Mouse (Mus musculus): Measurements from ENCODE around the gene Rhbdf1.
"Not testable (repeated sequence)": the region's sequence is repeated elsewhere in the genome, so short reads cannot be mapped to it uniquely, and the experiment has no call there.

The Rhbdf1 gene

DNA sequence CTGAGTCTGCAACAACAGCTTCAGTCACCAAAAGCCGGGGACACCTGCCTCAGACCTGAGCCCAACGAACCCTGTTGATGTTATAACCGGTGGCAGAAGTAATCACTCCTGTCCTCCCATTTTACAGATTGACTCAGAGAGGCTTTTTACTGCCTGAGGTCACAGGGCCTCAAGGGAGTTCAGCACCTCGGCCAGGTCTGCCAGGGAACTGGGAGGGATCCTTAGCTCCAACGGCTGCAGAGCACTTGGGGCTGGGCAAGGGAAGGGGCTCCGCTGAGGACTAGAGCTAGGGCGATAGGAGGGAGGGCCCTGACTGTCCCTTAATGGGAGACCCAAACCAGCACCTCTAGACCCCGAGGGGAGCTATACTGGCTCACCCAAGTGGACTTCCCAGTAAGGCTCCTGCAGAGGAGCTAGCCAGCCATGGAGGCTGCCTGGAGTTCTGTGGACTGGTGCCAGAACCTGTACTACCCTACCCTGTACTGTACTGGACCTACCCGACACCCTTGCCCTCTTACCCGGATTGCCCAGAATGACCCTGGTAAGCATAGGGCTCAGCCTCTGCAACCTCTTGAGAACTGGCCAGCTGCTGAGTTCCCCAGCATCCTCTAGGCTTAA is 1.4 kb downstream of the Rhbdf1 start:
- peak in 1 of 2 experiments; percentile 83 for DNase-seq

DNA sequence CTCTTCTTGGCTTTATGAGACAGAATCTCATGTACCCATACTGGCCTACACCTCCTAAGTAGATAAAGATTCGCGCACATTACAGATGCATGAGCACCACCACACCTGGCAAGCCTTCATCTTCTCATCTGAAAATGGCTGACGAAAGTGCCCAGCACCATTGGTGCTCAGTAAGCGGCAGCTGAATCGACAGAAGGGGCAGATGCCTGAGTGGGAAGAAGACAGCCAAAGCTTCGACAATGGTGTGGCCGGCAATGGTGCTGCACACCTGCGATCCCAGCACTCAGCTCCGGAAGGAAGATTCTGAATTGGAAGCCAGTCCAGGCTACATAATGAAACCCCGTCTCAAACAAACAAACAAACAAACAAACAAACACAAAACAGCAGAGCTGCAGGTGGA is 2.8 kb downstream of the Rhbdf1 start:
- no peak for DNase-seq

DNA sequence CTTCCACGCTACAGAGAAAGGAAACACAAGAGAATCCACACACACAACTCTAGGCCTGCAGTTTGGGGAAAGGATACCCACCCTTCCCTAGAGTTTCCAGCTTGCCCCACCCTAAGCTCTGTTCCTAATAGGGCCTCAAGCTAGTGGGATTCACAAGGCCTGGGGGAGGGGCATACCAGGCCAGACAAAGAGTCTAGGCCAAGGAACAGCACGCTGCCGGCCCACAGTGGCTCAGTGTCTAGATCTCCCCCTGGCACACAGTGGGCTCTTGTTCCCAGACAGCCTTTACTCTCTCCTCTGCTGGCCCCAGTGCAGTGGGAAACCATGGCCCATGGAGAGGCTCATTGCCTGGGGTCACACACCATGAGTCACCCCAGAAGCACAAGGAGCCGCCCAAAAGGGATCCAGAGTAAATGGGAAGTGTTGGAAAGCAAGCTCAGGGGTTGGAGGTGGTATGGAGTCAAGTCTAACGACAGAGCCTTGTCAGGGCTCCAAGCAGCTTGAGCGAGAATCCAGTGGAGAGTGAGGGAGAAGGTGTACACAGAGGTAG is 3.5 kb downstream of the Rhbdf1 start:
- DNase-seq = no peak

DNA sequence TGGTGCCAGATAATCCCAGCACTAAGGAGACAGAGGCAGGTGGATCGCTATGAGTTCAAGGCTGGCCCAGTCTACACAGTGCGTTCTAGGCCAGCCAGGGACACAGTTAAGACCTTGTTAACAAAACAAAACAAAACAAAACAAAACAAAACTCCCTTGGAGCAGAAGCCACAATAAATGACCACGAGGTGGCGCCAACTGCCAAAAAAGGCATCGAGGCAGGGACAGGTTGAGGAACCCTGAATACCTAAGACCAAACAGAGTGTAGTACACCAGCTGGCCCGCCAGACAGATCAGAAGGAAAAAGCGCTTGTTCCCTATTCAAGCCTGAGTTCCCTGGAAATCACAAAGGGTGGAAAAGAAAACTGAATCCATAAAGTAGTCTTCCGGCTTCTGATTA is 5.2 kb downstream of the Rhbdf1 start:
- peak; percentile 72 to 89 for DNase-seq

DNA sequence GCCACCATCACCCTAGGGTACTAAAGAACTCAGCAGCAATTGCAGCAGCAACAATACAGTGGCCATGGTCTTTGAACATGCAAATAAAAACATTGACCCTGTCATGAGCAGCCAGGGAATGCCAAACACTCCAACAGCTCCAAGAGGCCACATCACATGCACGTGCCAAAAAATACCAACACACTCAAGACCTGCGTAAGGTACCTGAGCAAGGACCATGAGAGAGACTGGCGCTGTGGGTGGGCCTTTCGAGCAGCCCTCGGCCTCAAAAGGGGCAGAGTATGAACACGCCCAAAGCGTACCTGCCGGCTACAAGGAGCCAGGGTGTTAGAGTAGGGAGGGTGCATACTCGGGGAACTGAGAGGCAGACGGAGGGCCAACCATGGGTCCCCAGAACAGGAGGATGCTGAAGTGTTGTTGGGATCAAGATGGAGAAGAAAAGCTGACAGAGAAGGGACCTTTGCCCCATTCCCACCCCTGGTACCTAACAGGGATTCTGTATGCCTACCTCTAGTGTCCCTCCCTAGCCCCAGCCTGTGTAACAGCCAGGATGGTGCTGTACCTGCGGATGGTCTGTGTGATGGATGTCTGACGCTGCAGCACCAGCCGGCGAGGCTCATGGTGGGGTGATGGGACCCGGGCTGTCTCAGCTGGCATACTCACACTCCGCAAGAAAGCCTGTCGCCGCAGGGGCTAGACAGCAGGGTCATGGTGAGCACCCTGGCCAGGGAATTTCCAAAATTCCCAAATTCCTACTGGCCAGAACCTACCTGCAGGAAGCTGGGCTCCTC is 6.5 kb downstream of the Rhbdf1 start:
- DNase-seq = no peak

DNA sequence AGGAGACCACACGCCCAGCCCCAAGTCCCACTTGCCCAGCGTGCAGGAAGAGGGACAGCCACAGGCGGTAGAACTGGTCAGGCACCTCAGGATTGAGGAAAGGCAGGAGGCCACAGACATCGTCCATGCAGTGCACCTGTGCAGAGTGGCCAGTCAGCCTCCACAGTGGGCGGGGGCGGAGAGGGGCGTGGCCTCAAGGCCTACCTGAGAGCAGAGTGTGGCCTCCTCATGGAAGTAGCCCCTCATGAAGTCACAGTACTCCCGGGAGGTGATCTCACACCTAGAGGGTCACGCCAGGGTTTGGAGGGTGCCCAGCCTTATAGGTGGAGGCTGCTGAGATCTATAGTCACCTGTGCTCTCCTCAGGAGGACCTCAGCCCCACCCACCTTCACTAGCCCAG is 11.5 kb downstream of the Rhbdf1 start:
- no peak for DNase-seq

DNA sequence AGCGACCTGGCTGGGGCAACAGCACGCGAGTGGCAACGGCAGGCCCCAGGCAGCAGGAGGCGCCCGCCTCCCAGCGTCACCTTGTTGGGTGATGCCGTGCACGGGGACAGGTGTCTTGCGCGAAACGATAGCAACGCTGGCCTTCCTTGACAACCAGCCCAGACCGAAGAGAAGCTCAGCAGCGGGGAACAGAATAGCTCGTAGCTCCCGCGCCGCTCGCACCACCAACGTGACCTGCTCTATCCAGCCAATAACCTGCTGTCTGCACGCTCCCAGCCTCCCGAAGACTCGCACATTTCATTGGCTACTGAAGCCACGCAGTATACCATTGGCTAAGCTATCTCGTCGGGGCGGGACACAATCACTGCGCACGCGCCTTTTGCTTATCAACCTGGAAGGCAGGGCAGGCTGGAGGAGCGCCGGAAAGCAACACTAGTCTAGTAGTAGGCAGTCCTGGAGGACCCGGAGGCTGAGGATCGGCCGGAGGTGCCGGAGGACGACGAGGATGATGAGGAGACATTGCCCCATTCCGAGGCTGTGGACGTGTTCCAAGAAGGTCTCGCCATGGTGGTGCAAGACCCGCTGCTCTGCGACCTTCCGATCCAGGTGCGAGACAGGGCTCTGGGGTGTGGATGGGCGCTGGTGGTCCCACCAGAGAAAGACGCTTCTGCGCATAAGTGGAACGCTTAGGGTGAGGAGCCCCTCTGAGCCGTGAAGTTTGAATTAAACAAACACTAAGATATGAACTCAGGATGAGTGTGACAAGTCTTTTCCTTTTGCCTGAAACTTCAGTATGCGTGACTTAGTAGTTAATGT is 16.8 kb downstream of the Rhbdf1 start, which contains the start of gene Snrnp25:
Snrnp25 (plus strand) TSS at position 358 of the 816 bp plus-strand sequence.
- peak; percentile 97 to 99 for DNase-seq

DNA sequence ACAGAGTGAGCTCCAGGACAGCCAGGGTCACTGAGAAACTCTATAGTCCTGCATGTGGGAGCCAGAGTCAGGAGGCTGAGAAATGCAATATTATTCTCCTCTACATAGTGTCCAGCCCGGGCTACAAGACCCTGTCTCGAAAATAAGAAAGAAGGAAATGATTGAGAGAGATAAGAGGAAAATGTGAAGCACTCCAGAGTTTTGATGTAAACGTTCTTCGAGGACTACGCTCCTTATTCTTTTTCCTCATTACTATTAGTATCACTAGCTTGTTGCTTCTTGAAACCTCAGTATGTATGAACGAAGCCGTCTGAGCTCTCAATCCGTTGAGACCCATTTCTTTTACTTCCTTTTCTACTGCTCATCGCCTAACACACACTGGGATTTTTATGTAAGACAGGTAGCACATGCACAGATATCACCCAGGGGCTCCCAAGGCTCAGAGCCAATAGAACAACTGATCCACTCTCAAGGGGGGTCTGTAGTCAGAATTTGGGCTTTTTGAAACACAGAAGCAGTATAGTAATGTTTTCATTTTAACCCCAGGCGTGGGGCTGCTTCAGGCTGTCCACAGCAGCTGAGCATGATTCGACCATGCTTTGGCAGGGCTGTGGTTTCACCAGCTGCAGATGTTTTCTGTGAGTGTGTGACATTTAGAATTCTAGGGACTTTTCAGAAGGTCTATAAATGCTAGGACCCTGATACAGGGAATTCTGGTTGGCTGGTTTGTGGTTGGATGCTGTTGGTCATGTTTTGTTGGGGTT is 20.0 kb downstream of the Rhbdf1 start:
- DNase-seq = no peak

DNA sequence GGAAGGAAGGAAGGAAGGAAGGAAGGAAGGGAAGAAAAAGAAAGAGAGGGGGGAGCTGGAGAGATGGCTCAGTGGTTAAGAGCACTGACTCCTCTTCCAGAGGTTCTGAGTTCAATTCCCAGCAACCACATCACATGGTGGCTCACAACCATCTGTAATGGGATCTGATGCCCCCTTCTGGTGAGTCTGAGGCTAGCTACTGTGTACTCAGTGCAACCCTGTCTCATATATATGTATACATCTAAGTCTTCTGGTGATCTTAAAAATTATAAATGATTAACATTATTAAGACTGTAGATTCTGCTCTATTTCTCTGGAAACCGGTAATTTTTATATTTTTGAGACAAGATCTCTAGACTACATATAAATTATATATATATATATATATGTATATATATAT is 21.1 kb downstream of the Rhbdf1 start:
- DNase-seq = not testable (repeated sequence)

DNA sequence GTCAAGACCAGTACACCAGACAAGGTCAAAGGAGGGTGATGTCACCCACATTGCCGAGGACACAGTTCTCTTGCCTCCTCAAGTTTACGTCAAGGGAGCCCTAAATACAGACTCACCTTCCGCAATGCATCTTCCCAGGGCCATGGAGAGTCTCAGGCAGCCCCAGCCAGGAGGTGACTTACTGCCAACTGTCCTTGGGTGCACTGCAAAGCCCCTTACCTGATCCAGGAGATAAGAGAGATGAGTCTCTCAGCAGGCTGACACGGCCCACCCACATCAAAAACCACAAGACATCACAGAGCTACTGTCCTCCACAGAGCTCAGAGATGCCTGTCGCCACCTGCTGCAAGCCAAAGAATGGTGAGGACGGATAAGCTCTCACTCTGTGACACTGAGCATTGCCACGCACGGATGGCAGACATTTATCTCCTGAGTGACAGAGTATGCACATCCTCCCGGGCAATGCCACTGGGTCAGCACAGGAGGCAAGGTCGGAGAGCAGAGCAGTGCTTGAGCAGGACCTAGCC is 22.0 kb downstream of the Rhbdf1 start, which contains the start of gene Il9r:
Il9r (minus strand) TSS at position 205 of the 527 bp plus-strand sequence.
- DNase-seq = no peak

DNA sequence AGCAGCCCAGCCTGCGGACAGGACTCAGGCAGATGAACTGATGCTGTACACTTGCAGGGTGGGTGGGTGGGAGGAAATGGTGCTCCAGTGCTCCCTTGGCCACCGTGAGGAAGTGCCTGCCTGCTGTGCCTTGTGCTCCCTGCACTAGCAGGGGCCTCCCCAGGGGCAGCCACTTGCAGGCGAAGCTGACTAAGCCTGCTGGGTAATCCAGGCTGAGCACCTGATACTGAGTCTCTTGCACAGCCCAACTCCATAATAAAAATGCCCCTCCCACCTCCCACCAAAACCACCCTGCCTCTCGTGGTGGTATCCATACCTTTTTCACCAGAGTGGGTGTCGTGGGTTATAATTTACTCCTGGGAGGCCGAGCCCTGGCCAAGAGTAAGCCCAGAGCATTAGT is 22.9 kb downstream of the Rhbdf1 start:
- DNase-seq = no peak

DNA sequence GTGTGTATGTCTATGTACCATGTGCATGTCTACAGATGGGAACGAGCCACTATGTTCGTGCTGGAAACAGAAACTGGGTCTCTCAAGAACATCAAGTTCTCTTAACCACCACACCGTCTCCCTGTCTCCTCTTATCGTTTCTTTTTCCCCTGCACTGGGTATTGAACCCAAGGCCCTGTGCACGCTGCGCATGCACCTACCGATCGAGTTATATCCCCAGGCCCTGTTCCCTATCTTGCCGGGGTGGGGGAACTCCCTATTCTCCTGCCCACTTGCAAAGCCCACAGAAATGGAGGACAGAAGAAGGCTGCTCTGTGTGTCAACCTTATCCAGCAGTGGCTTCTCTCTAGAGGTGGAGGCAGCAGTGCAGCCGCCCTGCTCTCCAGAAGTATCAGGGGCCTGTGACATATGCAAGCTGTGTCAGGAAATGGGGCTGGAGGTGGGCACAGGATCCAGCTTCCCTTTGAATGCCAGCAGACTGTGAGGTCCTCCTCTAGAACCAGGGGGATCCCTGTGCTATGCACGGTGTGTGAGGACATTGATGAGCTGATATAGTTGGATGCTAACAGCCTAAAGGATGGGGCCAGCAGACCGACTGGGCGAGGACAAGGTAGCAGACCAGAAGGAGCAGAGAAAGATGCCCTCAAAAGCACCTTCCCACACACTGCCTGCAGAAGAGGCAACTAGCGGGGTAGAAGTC is 23.7 kb downstream of the Rhbdf1 start:
- no peak for DNase-seq

DNA sequence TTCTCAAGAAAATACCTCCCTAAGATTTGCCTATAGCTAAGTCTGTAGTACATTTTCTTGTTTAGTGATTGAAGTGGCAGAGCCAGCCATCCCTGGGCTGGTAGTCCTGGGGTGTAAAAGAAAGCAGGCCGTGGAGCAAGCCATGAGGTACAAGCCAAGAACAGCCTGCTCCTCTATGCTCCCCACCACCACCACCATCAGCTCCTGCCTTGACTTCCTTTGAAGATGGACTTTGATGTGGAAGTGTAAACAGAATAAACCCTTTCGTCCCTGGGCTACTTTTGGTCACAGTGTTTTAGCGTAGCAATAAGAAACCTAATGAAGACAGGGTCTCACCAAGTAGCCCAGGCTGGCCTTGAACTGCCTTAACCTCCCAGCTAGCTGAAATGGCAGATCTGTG is 24.3 kb downstream of the Rhbdf1 start:
- no peak for DNase-seq

DNA sequence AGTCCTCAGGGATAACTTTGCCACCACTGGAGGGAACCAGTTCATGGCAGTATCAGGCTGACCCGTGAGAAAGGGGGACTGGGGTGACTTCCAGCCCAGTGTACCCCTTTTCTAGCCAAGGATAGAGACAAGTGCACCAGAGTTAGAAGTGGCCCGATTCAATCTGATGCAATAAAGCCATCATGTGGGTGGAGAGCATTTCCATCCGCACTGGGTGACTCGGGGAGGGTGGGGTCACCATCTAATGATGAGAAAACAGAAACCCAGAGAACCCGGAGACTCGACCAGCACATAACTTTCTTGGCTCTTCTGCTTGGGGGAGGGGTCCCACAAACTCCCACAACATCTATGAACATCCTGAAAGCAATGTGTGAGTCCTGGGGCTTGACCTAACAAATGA is 25.4 kb downstream of the Rhbdf1 start:
- DNase-seq = no peak

DNA sequence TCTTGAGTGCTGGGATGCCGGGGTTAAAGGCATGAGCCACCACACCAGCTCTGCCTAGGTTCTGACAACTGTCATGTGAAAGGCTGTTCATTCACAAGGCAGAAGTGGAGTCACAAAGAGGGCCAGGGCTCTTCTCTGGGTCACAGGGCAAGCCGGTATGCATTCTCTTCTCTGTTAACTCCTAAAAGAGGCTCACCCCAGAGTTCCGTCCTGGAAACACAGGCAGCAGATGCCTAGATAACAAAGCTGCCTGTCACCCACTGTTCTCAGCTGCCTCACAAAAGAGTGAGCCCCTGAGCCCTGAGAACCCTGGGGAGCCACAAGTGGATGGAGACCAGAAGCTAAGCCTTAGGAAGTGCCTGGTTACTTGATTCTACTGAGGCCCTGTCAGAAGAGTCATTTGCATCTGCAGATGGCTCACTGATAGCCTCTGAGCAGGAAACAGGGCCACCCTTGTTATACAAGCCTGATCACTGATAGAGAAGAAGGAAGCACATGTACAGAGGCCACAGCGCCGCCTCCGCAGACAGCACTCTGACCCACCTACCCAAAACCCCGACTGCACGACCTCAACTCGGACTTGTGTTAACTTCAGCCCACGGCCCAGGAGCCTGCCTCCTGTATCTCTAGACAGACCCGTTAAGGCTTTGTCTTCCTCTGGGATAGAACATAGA is 26.1 kb downstream of the Rhbdf1 start:
- no peak for DNase-seq

DNA sequence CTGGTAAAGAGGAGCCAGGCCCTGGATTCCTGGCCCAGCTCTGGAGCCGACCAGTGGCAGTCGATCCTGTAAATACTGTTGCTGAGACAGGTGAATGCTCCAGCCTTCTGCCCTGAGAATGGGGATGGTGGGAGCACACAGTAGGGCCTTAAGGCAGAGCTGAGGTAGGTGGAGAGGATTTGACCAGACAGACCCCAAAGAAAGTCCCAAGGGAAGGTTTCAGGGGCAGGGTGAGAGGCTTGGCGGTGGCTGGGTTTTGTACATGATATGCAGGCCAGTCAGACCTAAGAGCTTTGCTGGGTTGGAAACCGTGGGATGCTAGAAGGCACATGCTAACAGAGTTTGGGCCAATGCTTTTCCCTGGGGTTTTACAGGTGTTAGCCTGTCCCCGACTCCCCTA is 27.5 kb downstream of the Rhbdf1 start:
- DNase-seq = no peak

DNA sequence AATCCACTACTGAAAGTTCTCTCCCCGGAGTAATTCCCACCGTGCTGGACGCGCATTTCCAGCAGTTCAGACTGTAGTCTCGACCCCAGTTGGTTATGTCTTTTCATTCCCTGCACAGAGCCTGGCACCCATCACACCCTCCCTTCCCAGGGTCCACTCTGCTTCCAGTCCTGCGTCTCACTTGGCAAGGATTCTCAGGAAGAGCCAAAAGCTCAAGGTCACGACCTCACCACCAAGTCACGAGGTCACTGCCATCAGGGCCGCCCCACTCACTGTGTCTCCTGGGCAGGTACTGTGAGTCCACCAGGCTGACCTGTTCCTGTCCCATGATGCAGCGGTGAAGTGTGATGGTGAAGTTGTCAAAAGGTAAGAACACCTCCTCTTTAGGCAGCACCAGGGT is 28.0 kb downstream of the Rhbdf1 start:
- no peak for DNase-seq

DNA sequence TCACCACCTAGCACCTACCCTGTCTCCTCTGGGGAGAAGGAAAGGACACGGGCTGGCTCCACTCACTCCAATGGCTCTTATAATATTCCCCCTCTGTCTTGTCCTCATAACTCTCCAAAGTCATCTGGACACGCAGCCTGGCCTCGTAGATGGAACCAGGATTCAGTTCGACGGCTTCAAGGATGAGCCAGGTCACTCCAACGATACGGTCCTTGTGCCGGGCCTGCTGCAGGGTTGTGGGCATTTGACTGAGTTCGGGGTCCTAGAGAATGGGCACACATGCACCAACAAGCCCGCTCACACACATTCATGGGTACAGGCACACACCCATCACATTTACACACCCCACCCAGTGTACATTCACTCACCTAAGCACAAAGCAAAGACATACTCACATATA is 28.9 kb downstream of the Rhbdf1 start:
- DNase-seq = no peak

DNA sequence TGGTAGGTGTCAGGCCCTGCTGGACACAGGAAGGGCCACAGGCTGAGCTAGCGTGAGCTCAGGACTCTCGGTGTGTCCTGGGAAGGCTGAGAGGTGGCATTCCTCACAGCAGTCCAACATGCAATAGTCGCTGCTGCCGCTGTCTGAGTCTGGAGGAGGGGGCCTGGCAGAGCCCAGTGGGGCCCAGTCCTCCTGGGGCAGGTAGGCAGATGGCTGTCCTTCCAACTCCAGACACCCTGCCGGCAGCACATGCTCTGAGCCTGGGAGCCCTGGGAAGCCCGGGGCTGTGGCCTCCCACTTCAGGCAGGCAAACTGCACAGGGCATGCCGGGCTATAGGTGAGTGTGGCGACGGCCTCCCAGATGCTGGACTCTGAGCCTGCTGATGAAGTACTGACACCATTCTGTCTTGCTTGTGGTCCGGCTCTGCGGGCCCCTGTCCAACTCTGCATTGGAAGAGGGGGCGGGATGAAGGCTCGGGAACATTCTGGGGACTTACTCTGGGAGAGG is 31.4 kb downstream of the Rhbdf1 start:
- DNase-seq = no peak

DNA sequence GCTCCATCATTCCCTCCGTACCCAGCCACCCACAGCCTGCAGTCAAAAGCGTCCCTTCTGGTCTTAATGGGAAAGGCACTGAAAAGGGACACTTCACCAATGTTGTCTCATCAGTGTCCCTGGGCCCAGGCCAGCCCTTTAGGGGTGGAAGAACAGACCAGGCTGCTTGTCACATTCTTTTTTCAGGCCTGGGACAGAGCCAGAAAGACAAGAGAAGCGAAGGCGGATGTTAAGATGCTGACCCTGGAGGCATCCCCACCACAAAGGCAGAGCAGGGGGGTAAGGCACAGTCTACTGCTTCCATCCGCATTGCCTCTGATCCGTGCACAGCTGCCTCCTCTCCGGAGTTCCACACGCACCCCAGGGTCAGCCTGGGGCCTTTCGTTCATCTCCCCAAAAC is 32.0 kb downstream of the Rhbdf1 start:
- peak; percentile 13 to 30 for DNase-seq

DNA sequence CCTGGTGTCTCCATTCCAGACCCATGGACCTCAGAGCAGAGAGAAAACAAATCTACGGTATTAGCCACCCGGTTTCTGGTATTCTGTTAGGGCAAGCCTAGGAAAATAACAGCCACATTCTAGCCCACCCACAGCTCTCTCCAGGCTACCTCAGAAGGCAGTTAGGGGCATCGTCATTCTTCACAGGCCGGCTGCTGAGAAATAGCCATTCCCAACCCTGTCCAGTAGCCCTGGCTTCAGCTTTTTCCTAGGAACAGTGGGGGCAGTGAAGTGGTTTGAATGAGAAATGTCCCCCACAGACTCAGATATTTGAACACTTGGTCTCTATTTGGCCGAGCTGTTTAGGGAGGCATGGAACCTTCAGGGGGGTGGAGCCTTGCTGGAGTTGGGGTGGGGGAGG is 32.7 kb downstream of the Rhbdf1 start:
- no peak for DNase-seq

Measured in kidney, postnatal 36 days (tissue).